ENCODE assay signal across 7 mouse cellular contexts in the genomic region with DNA sequence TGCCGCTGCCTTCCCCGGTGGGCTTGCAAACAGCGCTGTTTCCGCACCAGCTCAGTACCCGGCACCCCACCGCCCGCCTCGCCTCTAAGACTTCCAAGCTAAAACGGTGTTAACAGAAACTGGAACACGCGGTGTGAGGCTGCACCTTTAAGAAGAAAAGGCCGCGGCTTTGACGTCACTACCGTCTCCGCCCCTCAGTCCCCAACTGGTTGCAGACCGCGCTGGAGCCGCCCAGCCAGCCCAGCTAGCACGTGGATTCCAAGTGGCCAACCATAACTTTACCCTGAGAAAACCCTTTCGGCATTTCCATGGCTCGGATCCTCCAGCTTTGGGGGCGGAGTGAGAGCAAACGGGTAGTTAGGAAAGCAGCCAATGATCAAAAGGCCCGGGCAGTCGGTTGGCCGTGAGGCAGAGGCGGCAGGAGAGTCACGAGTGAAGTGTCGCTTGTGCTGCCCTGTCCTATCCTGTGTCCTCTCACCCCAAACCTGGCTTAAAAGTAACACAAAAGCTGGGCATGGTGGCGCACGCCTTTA. TPM values are rescaled to one million over a fixed set of nuclear protein-coding genes. Genes with fewer than 3 reads are reported as not detected.
DNase-seq lines count a peak whose midpoint lies in the region; ATAC-seq lines count a peak whose summit lies in the region.

No protein-coding gene starts in this region.

- WGBS in intestine, embryonic 16.5 days, result under 1% methylated on average over 32 of the region's 32 CpGs
- WGBS in midbrain, embryonic 11.5 days, result under 1% methylated on average over 32 of the region's 32 CpGs

- peak; percentile 92 for ATAC-seq in intestine, embryonic 16.5 days
- ATAC-seq in midbrain, embryonic 11.5 days (ENCODE audit: low FRiP score), result peak; percentile 92

- peaks cover 33% of the 10 kb centered on the region for H3K4me1 ChIP-seq in intestine, embryonic 16.5 days (ENCODE audit: control insufficient read depth, insufficient read depth, low read length)
- peaks cover 13% of the 10 kb centered on the region for H3K4me1 ChIP-seq in midbrain, embryonic 11.5 days (ENCODE audit: control insufficient read depth, insufficient read depth, low read length)

- H3K27ac ChIP-seq in intestine, embryonic 16.5 days (ENCODE audit: low read length), result peak overlapping the region; percentile 98
- H3K27ac ChIP-seq in midbrain, embryonic 11.5 days (ENCODE audit: low read depth, low read length), result peak overlapping the region; percentile 65

- peak overlapping the region; percentile 74 for H3K4me2 ChIP-seq in intestine, embryonic 16.5 days (ENCODE audit: low read depth, low read length)
- H3K4me2 ChIP-seq in midbrain, embryonic 11.5 days, result peak overlapping the region; percentile 88

- intact Hi-C loops in left cerebral cortex, postnatal 36 days (cut with DNase I), result loop anchor here (1.0 to 5.0 kb wide), 2 partner anchors 92 to 111 kb away; a partner anchor contains a TSS

- peak; percentile 98 for DNase-seq in adrenal gland, adult 8-10 months
- DNase-seq in embryo, embryonic 9.5 days (ENCODE audit: extremely low spot score), result peak; percentile 96
- peak; percentile 85 to 96 for DNase-seq in gastrocnemius, postnatal 4 days (ENCODE audit: low spot score in 2 of 2)
- peak; percentile 96 to 97 for DNase-seq in left cerebral cortex, postnatal 36 days (ENCODE audit: low spot score in 2 of 2)
- DNase-seq in midbrain, embryonic 11.5 days (ENCODE audit: low spot score, missing footprints), result peak; percentile 99
- DNase-seq in skeletal muscle tissue, adult 2 months (ENCODE audit: low read depth, low spot score), result peak; percentile 99

- H3K9ac ChIP-seq in intestine, embryonic 16.5 days (ENCODE audit: low read depth, low read length), result peak overlapping the region; percentile 95
- peak overlapping the region; percentile 89; the same call in 1 of the 2 replicates for H3K9ac ChIP-seq in midbrain, embryonic 11.5 days (ENCODE audit: low read length)

- H3K27me3 ChIP-seq in intestine, embryonic 16.5 days (replicated peaks; ENCODE audit: control insufficient read depth, insufficient read depth, low read length), result no peaks in the 10 kb centered on the region
- H3K27me3 ChIP-seq in midbrain, embryonic 11.5 days (ENCODE audit: control insufficient read depth, insufficient read depth, low read length), result no peaks in the 10 kb centered on the region

- H3K4me3 ChIP-seq in intestine, embryonic 16.5 days (ENCODE audit: low read length), result peak overlapping the region; percentile 92
- H3K4me3 ChIP-seq in midbrain, embryonic 11.5 days (ENCODE audit: low read depth, low read length), result peak overlapping the region; percentile 81

- peaks cover 9% of the 10 kb centered on the region; the same call in 1 of the 2 replicates for H3K36me3 ChIP-seq in intestine, embryonic 16.5 days (ENCODE audit: control insufficient read depth, insufficient read depth, low read length)
- 0 out of 2 replicates have a peak, but pooled peaks cover 5% of the 10 kb centered on the region for H3K36me3 ChIP-seq in midbrain, embryonic 11.5 days (ENCODE audit: control insufficient read depth, insufficient read depth, low read length)

- no peaks in the 10 kb centered on the region for H3K9me3 ChIP-seq in intestine, embryonic 16.5 days (ENCODE audit: control insufficient read depth, low read length)
- H3K9me3 ChIP-seq in midbrain, embryonic 11.5 days (ENCODE audit: control insufficient read depth, low read length), result no peaks in the 10 kb centered on the region

RNA-seq across cellular contexts. Expression of a gene that starts 0.7 kb away (rescaled TPM):
- 100 to 1,000 TPM; 343 to 469 (median 379) TPM for total RNA-seq in adrenal gland, adult 8-10 months (2022)
- total RNA-seq in gastrocnemius, postnatal 4 days (2021), result 10 to 100 TPM; 54.5 to 66.3 TPM
- polyA plus RNA-seq in intestine, embryonic 16.5 days (2015; fragmentation: Nextera tagmentation; extraction: Ambion mirVana), result 366 and 376 TPM in 2 replicates
- total RNA-seq in left cerebral cortex, postnatal 36 days (2021), result 10 to 100 TPM; 56.7 to 64.8 TPM
- polyA plus RNA-seq in midbrain, embryonic 11.5 days (2014; fragmentation: Nextera tagmentation; extraction: Ambion mirVana), result 167 and 193 TPM in 2 replicates

RNA-seq across cellular contexts. Expression of a gene that starts 15.2 kb away (rescaled TPM):
- total RNA-seq in adrenal gland, adult 8-10 months (2022), result 10 to 100 TPM; 53.9 to 83.9 (median 77.5) TPM
- 1 to 10 TPM; 1.3 to 1.4 TPM for total RNA-seq in gastrocnemius, postnatal 4 days (2021)
- 6.0 and 6.8 TPM in 2 replicates for polyA plus RNA-seq in intestine, embryonic 16.5 days (2015; fragmentation: Nextera tagmentation; extraction: Ambion mirVana)
- 100 to 1,000 TPM; 469 to 527 TPM for total RNA-seq in left cerebral cortex, postnatal 36 days (2021)
- 42.0 and 43.0 TPM in 2 replicates for polyA plus RNA-seq in midbrain, embryonic 11.5 days (2014; fragmentation: Nextera tagmentation; extraction: Ambion mirVana)

RNA-seq across cellular contexts. Expression of a gene that starts 21.7 kb away (rescaled TPM):
- 100 to 1,000 TPM; 171 to 220 (median 202) TPM for total RNA-seq in adrenal gland, adult 8-10 months (2022)
- 100 to 1,000 TPM; 129 to 130 TPM for total RNA-seq in gastrocnemius, postnatal 4 days (2021)
- polyA plus RNA-seq in intestine, embryonic 16.5 days (2015; fragmentation: Nextera tagmentation; extraction: Ambion mirVana), result 221 and 245 TPM in 2 replicates
- total RNA-seq in left cerebral cortex, postnatal 36 days (2021), result 10 to 100 TPM; 58.3 to 60.1 TPM
- 36.8 and 39.3 TPM in 2 replicates for polyA plus RNA-seq in midbrain, embryonic 11.5 days (2014; fragmentation: Nextera tagmentation; extraction: Ambion mirVana)

RNA-seq across cellular contexts. Expression of a gene that starts 39.1 kb away (rescaled TPM):
- 1 to 10 TPM; 3.8 to 6.2 (median 5.0) TPM for total RNA-seq in adrenal gland, adult 8-10 months (2022)
- 10 to 100 TPM; 27.4 to 43.6 TPM for total RNA-seq in gastrocnemius, postnatal 4 days (2021)
- 0.86 and 1.8 TPM in 2 replicates for polyA plus RNA-seq in intestine, embryonic 16.5 days (2015; fragmentation: Nextera tagmentation; extraction: Ambion mirVana)
- total RNA-seq in left cerebral cortex, postnatal 36 days (2021), result 100 to 1,000 TPM; 116 to 117 TPM
- polyA plus RNA-seq in midbrain, embryonic 11.5 days (2014; fragmentation: Nextera tagmentation; extraction: Ambion mirVana), result 7.2 and 10.6 TPM in 2 replicates

RNA-seq across cellular contexts. Expression of a gene that starts 42.4 kb away (rescaled TPM):
- under 1 TPM; 0.06 to 0.70 (median 0.31) TPM for total RNA-seq in adrenal gland, adult 8-10 months (2022)
- 1 to 10 TPM; 2.5 to 7.2 TPM for total RNA-seq in gastrocnemius, postnatal 4 days (2021)
- polyA plus RNA-seq in intestine, embryonic 16.5 days (2015; fragmentation: Nextera tagmentation; extraction: Ambion mirVana), result 11.2 and 19.3 TPM in 2 replicates
- under 1 TPM; 0.39 to 0.50 TPM for total RNA-seq in left cerebral cortex, postnatal 36 days (2021)
- 30.6 and 31.3 TPM in 2 replicates for polyA plus RNA-seq in midbrain, embryonic 11.5 days (2014; fragmentation: Nextera tagmentation; extraction: Ambion mirVana)

Comparison
In these comparisons a context has a peak if more than half of its experiments do, and no peak if none do; other contexts are left out.
1. Peak in every context shown above with its lines: DNase-seq, ATAC-seq, H3K4me3 ChIP-seq and H3K27ac ChIP-seq.
2. RNA of a gene that starts 0.7 kb away (total RNA-seq): 343 to 469 TPM in adrenal gland, adult 8-10 months; 54.5 to 66.3 TPM in gastrocnemius, postnatal 4 days and 56.7 to 64.8 TPM in left cerebral cortex, postnatal 36 days; every median in the first group is over 4 times any median in the second.
3. RNA of a gene that starts 15.2 kb away (total RNA-seq): 469 to 527 TPM in left cerebral cortex, postnatal 36 days and 53.9 to 83.9 TPM in adrenal gland, adult 8-10 months; 1.3 to 1.4 TPM in gastrocnemius, postnatal 4 days; every median in the first group is over 10 times any median in the second.